Mouse (Mus musculus) gastrocnemius, postnatal 36 days (tissue): ENCODE data around the gene Sik3. TPM values are rescaled to one million over a fixed set of nuclear protein-coding genes. Genes with fewer than 3 reads are reported as not detected.

ENCODE experiments used
- DNase-seq, 2 experiments: peaks; one replicate each; pipeline ENCODE4 v3.0.0; 2022
- intact Hi-C: fragments of 180-260 bp; cut with DNase I; formaldehyde crosslinking; loops from one replicate; pipeline ENCODE4 v1.15.1; 2025
- total RNA-seq, 2 experiments: library from RNA; stranded (reverse); gene quantifications; 2 replicates each; pipeline ENCODE4 v1.2.3; 2021

Gene Sik3
- total RNA-seq, 2 experiments from 2014 or later: 28.6 to 43.1 TPM

GRCm38 (mm10) chr9:46175938-46176375, 163.3 kb downstream of the Sik3 start:
- intact Hi-C loops: loop anchor here (5.0 kb wide), 1 partner anchor 54 kb away; no protein-coding TSS in a partner anchor
- DNase-seq: no peak

- intact Hi-C loops: loop anchor here (5.0 kb wide), 1 partner anchor 54 kb away; no protein-coding TSS in a partner anchor
- no peak for DNase-seq
These were observed 164.0 kb downstream of the Sik3 start for GRCm38 (mm10) chr9:46176613-46177012.

DNA sequence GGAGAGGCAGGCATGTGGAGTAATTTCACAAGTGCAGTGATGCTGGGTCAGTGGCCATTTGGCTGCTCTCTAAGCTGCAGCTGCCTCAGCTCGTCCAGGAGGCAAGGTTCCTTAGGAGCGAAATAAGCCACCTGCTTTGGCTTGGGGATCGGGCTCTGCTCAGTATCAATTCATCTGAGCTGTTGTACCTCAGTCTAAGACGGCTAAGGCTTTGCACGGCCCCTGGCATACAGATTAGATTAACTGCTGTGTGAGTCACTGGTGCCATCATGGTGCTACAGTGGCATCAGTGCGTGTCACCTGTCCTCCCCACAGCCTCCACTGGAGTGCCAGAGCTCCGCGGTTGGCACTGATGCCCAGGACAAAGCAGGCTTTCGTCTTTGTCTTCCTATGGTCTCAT, 166.0 kb downstream of the Sik3 start:
- no peak for DNase-seq
- intact Hi-C loops: loop anchor here (5.0 kb wide), 1 partner anchor 56 kb away; no protein-coding TSS in a partner anchor

DNA sequence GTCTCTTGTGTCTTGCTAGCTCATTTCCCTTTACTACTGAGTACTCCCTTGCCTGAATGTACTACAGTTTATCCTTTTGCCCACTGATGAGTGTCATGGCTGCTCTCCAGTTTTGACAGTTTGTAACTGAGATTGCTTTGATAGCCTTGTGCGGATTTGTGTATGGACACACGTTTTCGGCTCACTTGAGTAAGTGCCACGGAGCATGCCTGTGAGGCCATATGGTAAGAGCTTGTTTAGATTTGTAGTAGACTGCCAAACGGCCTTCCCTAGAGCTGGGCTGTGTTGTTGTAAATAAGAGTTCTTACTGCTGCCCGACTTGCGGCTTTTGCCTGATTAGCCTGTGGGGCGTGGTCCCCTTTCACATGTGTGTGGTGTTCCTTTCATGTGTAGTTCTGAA, 168.7 kb downstream of the Sik3 start:
- DNase-seq: no peak
- intact Hi-C loops: no loop called here

- intact Hi-C loops: no loop called here
- DNase-seq: no peak
These were observed 171.9 kb downstream of the Sik3 start for GRCm38 (mm10) chr9:46184542-46184941.

GRCm38 (mm10) chr9:46185191-46185590, 172.6 kb downstream of the Sik3 start:
- intact Hi-C loops: no loop called here
- DNase-seq: no peak

DNA sequence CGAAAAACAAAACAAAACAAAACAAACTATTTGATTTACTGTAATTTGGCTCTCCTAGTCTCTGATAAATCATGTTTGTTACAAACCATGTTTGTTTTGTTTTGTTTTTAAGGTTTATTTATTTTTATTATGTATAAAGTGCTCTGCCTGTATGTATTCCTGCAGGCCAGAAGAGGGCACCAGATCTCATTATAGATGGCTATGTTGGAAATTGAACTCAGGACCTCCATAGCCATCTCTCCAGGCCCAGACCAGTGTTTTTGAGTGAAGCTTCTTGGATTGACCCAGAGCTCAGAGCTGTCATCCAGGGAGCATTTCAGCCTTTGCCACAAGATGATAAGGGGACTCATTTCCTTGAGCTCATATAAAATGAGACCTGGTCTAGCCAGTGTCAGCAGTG, 173.8 kb downstream of the Sik3 start:
- no peak for DNase-seq
- intact Hi-C loops: no loop called here

DNA sequence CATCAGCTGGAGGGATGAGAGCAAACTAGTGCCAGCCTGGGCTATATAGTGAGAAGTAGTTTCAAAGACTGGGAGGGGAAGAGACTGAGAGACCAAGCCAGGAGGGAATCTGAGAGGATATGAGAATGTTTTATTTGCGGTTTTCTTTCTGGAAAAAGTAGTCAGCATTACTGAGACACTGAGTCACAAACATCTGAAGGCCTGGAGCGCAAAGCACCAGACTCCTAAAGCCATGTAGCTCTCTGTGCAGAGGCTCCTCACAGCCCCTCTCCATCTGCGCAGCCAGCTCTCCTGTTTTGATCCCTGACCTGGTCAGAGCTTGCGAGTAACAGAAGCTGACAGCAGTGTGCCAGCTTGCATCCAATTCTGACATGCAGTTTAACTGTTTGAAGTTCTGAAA, 175.8 kb downstream of the Sik3 start:
- intact Hi-C loops: no loop called here
- DNase-seq: no peak

DNA sequence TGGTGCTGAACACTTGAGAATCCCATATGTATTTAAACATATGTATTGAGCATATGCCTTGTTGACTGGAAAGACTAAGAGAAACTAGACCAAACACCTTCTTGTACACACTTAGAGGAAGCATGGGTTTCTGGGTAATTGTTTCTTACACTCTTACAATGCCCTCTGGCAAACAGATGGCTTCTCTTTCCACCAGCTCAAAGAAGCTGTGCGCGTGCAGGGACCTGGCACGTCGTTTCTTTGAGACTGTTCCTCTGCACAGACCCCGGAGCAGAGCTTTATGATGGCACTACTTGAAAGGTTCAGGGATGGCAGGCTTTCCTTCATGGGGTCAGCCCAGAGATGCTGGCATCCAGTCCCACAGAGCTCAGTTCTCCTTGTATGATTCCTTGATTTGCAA, 176.3 kb downstream of the Sik3 start:
- no peak for DNase-seq
- intact Hi-C loops: no loop called here

DNA sequence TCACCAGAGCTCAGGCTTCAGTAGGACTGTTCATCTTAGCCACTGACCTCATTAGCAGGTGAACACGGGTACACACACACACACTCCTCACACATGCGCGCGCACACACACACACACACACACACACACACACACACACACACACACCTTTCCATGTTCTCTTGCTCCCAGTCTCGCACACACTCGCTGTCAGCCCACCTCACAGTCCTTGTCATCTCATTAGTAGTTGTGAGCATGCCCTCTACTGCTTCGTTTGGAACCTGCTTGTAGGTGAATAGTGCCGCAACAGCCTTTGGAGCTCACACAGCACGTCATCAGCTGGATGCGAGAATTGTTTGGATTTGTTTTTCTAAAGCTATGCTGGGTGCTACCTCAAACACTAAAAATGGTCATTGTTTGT, 176.8 kb downstream of the Sik3 start:
- DNase-seq: no peak
- intact Hi-C loops: no loop called here

GRCm38 (mm10) chr9:46191234-46191633, 178.6 kb downstream of the Sik3 start:
- DNase-seq: no peak

GRCm38 (mm10) chr9:46191644-46192043, 179.0 kb downstream of the Sik3 start:
- intact Hi-C loops: no loop called here

More at GRCm38 (mm10) chr9:46191234-46191633, 178.6 kb downstream of the Sik3 start:
- intact Hi-C loops: no loop called here

DNA sequence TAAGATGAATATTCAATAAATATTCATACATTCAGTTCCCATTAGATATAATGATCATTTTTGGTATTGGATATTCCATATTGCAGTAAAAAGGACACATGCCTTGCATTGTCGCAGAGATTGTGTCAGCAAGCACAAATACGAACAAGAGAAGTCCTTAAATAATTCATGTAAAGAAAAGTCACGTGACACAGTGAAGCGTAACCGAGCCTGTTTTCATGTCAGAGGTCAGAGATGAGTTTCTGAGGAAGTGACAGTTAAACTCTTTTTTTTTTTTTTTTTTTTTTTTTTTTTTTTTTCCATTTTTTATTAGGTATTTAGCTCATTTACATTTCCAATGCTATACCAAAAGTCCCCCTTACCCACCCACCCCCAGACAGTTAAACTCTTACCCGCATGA, 180.0 kb downstream of the Sik3 start:
- intact Hi-C loops: no loop called here
- no peak for DNase-seq

More at GRCm38 (mm10) chr9:46191644-46192043, 179.0 kb downstream of the Sik3 start:
- DNase-seq: no peak

DNA sequence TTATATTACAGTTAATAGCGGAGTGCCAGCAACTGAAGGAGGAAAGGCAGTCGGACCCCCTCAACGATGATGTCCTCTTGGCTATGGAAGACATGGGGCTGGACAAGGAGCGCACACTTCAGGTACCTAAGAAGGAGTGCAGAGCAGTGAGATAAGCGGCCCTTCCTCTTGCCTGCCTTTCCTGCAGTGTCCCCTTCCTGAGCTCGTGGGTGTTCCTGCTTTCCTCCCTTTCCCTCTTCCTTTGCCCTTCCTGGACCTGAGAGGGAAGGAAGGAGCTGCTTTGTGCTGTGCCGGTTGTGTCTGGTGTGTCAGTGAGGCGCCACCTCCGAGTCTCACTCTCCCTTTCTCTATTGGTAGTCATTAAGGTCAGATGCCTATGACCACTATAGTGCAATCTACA, 182.2 kb downstream of the Sik3 start:
- DNase-seq: no peak
- intact Hi-C loops: loop anchor here (2.0 kb wide), 1 partner anchor 190 kb away; no protein-coding TSS in a partner anchor

GRCm38 (mm10) chr9:46196699-46197169, 184.1 kb downstream of the Sik3 start:
- no peak for DNase-seq
- intact Hi-C loops: no loop called here

- intact Hi-C loops: no loop called here
- no peak for DNase-seq
These were observed 185.8 kb downstream of the Sik3 start for GRCm38 (mm10) chr9:46198461-46198860.

DNA sequence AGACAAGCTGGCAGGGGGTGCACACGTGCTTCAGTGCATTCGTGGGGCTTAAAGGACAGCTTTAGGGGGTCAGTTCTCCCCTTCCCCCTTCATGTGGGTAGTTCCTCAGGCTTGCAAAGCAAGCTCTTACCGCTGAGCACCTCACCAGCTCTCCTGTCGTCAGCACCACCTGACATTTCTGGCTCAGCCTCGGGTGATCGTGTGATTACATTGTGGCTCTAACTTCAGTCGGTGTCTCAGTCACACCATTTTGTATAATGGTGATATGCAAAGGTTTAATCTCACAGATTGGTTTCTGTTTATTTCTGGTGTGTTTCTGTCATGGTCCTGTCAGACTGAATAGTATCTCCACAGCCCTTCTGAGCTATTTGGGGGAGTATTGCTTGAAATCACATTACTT, 186.3 kb downstream of the Sik3 start:
- intact Hi-C loops: no loop called here
- DNase-seq: no peak

DNA sequence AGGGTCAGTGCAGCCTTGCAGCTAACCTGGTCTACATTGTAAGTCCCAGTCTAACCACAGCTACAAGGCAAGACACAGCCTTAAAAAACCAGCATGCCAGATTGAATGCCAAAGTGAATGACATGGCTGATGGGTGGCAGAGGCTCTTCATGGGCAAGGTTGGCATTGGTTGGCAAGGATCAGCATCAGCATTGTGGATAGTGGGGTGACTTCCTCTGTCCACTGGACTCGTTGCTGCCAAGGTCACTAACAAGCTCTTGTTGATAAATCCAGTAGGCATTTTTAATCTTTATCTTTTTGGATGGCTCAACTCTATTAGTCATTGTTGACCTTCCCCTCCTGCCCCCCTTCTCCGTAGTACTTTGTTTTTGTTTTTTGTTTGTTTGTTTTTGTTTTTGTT, 187.0 kb downstream of the Sik3 start:
- intact Hi-C loops: no loop called here
- no peak for DNase-seq

DNA sequence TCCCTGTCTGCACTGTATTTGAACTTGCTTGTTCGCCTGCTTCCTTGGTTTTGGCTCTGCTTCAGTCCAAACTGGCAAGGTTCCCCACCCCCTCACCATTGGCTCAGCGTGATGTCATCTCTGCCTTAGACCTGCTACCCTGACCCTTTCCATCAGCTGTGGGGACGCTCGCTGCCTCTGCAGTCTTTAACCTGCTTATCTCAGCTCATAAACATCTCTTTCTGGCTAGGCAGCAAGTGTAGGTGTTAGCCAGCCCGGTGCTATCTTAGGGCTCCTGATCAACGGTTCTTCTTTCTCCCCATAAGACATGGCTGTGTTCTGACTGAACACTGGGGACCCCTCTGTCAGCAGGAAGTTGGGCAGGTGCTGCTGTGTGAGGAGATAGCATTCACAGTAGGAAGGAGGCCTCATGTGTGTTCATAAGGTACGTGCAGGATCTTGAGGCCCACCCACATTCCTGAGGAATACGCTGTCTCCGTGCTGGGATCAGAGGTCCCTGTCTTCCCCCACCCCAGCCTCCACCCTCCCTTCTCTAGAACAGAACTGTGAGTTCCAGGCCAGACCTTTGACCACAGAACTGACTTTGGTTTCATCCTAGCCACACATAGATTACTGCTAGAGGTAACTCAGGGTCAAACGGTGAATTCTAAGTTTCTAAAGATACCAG, 194.3 kb downstream of the Sik3 start:
- DNase-seq: no peak
- intact Hi-C loops: no loop called here

DNA sequence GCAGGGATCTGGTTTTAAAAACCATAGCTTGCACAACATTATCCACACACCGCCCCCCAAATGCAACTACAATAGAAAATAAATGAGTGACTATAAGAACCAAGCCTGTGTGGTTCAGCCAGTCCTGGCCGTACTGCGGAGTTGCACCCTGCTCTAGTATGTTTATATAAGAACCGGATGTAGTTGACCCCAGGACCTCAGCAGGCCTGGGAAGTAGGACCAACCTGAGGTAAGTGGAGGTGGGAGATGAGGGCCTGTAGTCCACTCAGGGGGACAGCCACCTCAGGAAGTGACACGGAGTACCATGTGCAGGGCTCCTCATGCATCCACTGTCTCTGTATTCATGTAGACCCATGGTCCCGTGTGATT, 194.9 kb downstream of the Sik3 start:
- intact Hi-C loops: no loop called here
- DNase-seq: no peak

GRCm38 (mm10) chr9:46208401-46208974, 195.9 kb downstream of the Sik3 start:
- intact Hi-C loops: no loop called here
- DNase-seq: no peak

DNA sequence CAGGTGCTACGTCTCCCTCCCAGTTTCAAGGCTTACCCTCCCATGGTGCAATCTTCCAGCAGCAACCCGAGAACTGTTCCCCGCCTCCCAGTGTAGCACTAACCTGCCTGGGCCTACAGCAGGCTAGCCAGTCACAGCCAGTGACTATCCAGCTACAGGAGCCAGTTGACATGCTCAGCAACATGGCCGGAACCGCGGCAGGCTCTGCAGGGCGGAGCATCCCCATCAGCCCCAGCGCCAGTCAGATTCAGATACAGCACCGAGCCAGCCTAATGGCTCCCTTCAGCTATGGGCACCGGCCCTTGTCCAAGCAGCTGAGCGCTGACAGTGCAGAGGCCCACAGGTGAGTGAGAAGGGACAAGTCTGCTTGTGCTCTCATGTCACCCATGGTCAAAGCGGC, 197.9 kb downstream of the Sik3 start:
- DNase-seq: no peak
- intact Hi-C loops: no loop called here
